Mouse (Mus musculus): ENCODE results near the gene Cdh1.
"Not testable (repeated sequence)": the region's sequence is repeated elsewhere in the genome, so short reads cannot be mapped to it uniquely, and the experiment has no call there.

The Cdh1 gene

GRCm38 (mm10) chr8:106592458-106592857, 10.7 kb upstream of the Cdh1 start:
- no peak for DNase-seq (ENCODE audit: low spot score in 2 of 2)

- DNase-seq (ENCODE audit: low spot score in 2 of 2), result not testable (repeated sequence)
Measured at GRCm38 (mm10) chr8:106595623-106596022, 7.5 kb upstream of the Cdh1 start.

GRCm38 (mm10) chr8:106597067-106597466, 6.1 kb upstream of the Cdh1 start:
- no peak for DNase-seq (ENCODE audit: low spot score in 2 of 2)

- DNase-seq (ENCODE audit: low spot score in 2 of 2), result no peak
Measured at GRCm38 (mm10) chr8:106599265-106599979, 3.7 kb upstream of the Cdh1 start.

DNA sequence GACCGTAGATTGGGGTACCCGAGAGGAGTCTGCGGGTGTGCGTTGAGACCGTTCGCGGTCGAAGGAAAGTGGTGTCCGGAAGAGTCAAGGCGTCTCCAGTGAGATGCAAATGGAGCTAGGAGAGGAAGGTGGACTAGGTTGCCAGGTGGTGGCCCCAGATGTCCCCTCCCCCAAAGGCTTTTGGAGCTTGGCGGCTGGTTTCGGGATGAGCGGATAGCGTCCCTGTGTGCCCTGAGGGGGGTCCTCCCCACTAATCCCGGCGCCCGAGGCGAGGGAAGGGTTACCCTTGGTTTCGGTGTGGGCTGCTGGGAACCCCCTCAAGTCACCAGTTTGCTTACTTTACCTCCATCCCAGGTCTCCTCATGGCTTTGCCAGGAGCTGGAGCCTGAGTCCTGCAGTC, 782 bp downstream of the Cdh1 start:
- DNase-seq (ENCODE audit: low spot score in 2 of 2), result no peak

DNA sequence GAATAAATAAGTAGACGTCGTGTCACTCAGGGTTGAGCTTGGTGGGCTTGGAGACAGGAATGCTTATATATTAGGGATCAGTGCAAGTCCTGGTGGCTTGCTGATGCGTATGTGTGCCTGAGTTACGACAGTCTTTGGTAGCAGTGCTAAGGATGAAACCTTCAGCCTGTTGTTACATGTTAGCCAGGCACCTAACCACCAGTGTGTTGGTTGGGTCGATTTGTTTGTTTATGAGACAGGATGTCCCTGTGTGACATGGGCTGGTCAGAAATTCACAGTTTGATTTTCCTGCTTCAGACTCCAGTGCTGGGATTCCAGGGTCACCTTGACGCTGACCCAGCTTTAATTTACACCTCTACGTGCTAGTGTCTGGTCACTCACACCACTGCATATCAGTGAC, 2.5 kb downstream of the Cdh1 start:
- no peak for DNase-seq (ENCODE audit: low spot score in 2 of 2)

GRCm38 (mm10) chr8:106606121-106606520, 3.0 kb downstream of the Cdh1 start:
- no peak for DNase-seq (ENCODE audit: low spot score in 2 of 2)

DNA sequence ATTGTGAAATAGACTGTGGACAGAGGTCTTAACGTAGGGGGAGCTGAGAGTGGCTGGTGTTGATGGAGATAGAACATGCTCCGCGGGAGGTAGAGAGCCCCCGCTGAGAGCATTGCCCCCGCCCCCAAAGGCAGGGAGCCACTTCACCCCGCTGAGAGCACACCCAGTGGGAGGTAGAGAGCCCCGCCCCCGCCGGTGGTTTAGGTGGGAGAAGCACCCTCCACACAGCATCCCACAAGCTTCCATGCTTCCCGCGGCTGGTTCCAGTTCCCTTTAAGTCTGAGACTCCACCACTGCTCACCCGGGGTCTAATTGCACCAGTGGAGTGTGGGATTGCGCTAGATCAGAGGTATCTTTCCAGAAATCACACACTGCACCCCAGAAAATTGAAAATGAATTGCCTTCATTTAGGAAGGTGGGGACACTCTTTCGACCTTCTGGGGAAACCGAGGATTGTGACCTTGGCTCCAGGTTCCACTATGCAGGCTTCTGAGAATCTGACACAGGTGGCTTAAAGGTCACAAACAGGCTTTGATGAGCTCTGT, 3.5 kb downstream of the Cdh1 start:
- DNase-seq (ENCODE audit: low spot score in 2 of 2), result no peak

GRCm38 (mm10) chr8:106607783-106608182, 4.6 kb downstream of the Cdh1 start:
- not testable (repeated sequence) for DNase-seq (ENCODE audit: low spot score in 2 of 2)

- no peak for DNase-seq (ENCODE audit: low spot score in 2 of 2)
Measured at GRCm38 (mm10) chr8:106608425-106608824, 5.3 kb downstream of the Cdh1 start.

- DNase-seq (ENCODE audit: low spot score in 2 of 2), result no peak
Measured at GRCm38 (mm10) chr8:106609076-106609903, 6.1 kb downstream of the Cdh1 start.

GRCm38 (mm10) chr8:106610958-106611640, 7.9 kb downstream of the Cdh1 start:
- no peak for DNase-seq (ENCODE audit: low spot score in 2 of 2)

GRCm38 (mm10) chr8:106612047-106612446, 8.9 kb downstream of the Cdh1 start:
- DNase-seq (ENCODE audit: low spot score in 2 of 2), result no peak

- DNase-seq (ENCODE audit: low spot score in 2 of 2), result no peak
Measured at GRCm38 (mm10) chr8:106614704-106615103, 11.6 kb downstream of the Cdh1 start.

- DNase-seq (ENCODE audit: low spot score in 2 of 2), result no peak
Measured at GRCm38 (mm10) chr8:106615661-106616299, 12.6 kb downstream of the Cdh1 start.

- DNase-seq (ENCODE audit: low spot score in 2 of 2), result no peak
Measured at GRCm38 (mm10) chr8:106616679-106617078, 13.5 kb downstream of the Cdh1 start.

- DNase-seq (ENCODE audit: low spot score in 2 of 2), result no peak
Measured at GRCm38 (mm10) chr8:106617196-106617595, 14.0 kb downstream of the Cdh1 start.

DNA sequence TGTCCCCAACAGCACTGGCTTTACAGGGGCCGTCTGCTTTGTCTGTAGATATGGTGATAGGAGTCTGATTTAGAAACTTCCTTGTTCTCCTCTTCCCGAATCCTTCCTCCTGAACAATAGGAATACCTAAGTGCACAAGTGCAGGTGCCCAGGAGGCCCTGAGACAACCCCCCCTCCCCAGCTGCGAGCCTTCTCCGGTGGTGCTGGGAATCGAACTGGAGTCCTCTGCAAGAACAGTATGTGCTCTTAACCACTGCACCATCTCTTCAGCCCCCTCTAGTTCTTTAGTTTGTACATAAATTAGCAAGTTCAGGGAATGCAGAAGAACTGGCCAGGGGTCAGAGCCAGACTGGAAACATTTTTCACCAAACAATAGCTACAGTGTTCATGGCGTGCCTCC, 14.7 kb downstream of the Cdh1 start:
- no peak for DNase-seq (ENCODE audit: low spot score in 2 of 2)

DNA sequence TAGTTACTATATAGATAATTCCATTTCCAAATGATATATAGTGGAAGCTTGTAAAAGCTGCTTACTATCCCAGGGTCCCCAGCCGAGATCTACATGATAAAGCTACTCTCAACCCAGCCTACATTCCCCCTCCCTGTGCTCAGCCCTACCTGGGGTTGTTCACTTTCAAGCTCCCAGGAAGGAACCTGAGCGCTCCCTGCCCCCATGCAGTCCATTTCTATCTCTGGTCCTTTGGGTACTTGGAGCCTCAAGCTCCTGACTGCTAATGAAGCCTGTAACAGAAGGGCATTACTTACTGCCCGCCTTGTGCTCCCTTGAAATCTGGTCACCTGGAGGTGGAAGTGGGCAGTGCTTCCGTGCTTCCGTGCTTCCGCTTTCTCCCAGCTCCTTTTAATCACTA, 15.2 kb downstream of the Cdh1 start:
- DNase-seq (ENCODE audit: low spot score in 2 of 2), result no peak

GRCm38 (mm10) chr8:106619549-106620245, 16.5 kb downstream of the Cdh1 start:
- DNase-seq (ENCODE audit: low spot score in 2 of 2), result no peak

DNA sequence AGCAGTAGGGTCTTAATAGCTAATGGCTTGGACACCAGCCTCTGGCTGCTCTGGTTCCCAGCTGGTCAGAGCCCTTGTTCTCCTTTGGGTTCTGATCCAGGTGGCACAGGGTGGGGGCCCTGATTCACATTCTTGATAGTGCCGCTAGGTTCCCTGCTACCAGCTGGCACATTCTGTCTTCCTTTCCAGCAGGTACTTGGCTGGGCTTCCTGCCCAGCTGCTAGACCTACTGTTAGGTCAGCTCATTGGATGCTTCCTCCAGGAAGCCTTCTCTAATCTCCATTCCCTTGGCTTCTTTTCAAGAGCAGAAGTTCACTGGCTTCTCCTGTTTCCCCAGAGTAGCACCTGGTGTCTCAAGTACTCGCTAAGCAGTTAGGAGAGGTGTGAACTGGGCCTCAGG, 17.3 kb downstream of the Cdh1 start:
- no peak for DNase-seq (ENCODE audit: low spot score in 2 of 2)

Measured in spleen, postnatal 14 days (tissue).